Mouse (Mus musculus): ENCODE results near the gene Opcml. TPM values are rescaled to one million over a fixed set of nuclear protein-coding genes. Genes with fewer than 3 reads are reported as not detected.

Opcml gene
- polyA plus RNA-seq, 1 experiment from 2014 or later = 4.9 TPM

DNA sequence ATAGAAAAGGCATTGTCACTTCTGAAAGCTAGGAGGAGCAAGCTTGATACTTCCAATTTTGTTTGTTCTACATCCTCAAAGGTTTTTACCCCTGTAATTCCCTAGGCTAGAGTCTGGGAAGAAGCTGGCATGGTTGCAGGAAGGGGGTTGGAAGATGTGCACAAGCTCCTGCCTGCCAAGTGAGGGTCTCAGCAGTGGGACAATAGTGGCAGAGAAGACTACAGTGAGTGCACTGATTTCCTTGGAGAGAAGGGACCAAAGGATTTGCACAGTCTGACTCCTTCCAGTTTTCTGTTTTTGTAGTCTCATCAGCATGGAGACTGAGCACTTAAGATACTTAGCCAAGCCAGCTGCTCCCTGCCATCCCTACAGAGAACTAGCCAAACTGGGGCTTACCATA, 177.7 kb downstream of the Opcml start:
- no peak for ATAC-seq (ENCODE audit: low FRiP score, low read depth)
- H3K4me3 ChIP-seq = no peak overlapping the region
- H3K9ac ChIP-seq = no peak overlapping the region
- H3K27me3 ChIP-seq = no peaks in the 10 kb centered on the region
- H3K27ac ChIP-seq = no peak overlapping the region
- no peak overlapping the region for H3K4me2 ChIP-seq (replicated peaks)
- no peaks in the 10 kb centered on the region for H3K36me3 ChIP-seq
- no peaks in the 10 kb centered on the region for H3K4me1 ChIP-seq
- no peaks in the 10 kb centered on the region for H3K9me3 ChIP-seq

DNA sequence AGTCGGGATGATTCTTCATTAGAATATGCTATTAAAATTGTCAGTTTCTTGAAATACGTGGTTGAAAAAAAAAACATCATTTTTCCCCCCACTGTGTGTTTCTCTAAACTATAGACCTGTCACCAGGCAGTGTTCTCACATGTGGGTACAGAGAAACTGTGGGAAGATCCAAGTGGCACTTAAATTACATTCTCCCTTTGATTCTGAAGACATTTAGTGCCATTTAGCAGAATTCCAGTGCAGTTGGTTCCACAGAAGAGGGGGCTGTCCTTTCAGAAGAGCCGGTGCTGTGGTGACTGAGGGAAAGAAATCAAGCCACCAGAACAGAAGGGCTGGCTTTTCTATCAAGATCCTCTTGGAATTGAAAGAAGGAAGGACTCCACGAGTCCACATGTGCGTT, 181.7 kb downstream of the Opcml start:
- no peak for ATAC-seq (ENCODE audit: low FRiP score, low read depth)
- Histone ChIP-seq H3K9me3 (0 out of 2 replicates have a peak, but pooled peaks cover 5% of the 10 kb centered on the region), H3K36me3 (no peaks in the 10 kb centered on the region), H3K4me3 (no peak overlapping the region), H3K27ac (no peak overlapping the region), H3K4me2 (replicated peaks) (no peak overlapping the region), H3K4me1 (no peaks in the 10 kb centered on the region), H3K9ac (no peak overlapping the region), H3K27me3 (no peaks in the 10 kb centered on the region)
- 63% methylated on average over 5 of the region's 5 CpGs for WGBS

DNA sequence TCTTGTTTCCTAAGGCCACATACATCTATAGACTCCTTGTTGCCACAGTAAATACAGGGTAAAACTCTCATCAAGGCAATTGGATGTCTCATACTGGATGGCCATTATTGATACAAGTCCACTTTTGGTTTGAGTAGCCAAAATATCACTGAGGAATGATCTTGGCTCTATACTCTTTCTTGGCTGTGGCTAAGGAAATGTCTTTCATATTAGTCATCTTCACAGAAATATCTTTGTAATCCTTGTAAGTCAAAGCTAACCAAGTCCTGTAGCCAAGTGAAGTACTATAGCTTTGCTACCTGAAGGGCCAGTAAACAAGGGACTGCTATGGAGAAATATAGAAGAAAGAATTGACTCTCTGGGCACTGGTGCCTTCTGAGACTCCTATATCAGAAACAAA, 192.0 kb downstream of the Opcml start:
- Histone ChIP-seq H3K9ac (no peak overlapping the region), H3K27ac (no peak overlapping the region), H3K36me3 (no peaks in the 10 kb centered on the region), H3K4me2 (replicated peaks) (no peak overlapping the region), H3K9me3 (0 out of 2 replicates have a peak, but pooled peaks cover 3% of the 10 kb centered on the region), H3K4me3 (no peak overlapping the region), H3K4me1 (no peaks in the 10 kb centered on the region), H3K27me3 (no peaks in the 10 kb centered on the region)
- no peak for ATAC-seq (ENCODE audit: low FRiP score, low read depth)

DNA sequence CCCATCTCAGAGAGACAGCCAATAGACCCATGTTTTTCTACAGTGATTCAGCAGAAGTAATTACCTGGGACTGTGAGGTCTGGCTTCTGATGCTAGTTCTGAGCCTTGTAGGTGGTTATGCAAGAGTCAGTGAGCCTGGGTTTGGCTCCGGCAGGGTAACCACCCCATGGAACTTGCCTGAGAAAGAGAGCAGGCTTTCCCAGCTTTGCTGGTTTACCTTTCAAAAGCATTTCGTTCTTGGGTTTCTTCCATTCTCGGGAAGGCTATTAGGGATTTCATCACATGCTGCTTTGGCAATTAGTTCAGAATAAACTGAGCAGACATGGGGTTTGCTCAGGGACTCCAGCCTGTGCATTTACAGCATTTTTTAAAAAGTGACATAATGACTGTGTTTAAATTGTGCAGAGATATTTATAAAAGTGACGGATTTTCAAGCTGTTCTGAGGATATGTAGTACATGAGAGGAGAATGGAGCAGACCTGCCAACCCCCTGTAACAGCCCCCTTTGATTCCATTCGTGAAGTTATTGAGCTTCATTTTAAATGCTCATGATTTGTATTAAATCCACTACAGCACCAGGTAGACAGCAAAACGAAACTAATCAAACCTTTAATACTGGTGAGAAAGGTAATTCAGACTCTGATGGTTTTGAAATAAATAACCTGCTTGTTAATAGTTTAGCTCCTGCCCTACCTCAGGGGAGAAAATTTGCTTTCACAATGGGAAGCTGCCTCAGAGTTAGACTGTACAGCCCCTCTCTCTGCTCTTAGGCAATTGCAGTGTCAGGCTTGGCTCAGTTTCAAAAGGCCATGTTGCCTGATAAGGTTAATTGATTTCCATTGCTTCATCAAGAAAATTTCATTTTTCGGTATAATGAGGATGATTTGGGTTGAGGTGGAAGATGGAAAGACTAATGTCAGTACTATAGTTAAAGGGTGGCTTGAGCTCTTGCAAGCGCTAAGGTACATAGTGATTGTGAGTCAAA, 196.3 kb downstream of the Opcml start:
- Histone ChIP-seq H3K36me3 (no peaks in the 10 kb centered on the region), H3K9ac (no peak overlapping the region), H3K4me3 (no peak overlapping the region), H3K4me1 (no peaks in the 10 kb centered on the region), H3K4me2 (replicated peaks) (no peak overlapping the region), H3K27ac (no peak overlapping the region), H3K9me3 (no peaks in the 10 kb centered on the region), H3K27me3 (no peaks in the 10 kb centered on the region)
- WGBS = 72% methylated on average over 8 of the region's 8 CpGs
- no peak for ATAC-seq (ENCODE audit: low FRiP score, low read depth)

DNA sequence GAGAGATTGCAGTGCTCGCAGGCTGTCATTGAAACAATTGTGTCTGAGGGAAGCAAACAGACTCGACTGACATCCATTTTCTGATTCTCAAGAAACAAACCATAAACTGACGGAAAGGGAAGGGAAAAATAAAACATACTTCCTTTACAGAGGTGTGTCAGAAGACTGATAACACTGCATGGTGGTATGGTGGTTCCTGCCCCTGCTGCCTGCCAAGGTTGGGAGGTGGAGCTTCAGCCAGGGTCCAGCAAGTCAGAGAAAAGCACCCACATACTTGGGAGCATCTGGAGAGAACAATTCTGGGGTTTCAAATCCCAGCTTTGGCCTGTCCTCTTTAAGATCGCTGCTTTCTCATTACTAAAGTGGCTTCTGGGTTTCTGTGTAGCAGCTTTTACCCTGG, 201.0 kb downstream of the Opcml start:
- Histone ChIP-seq H3K36me3 (no peaks in the 10 kb centered on the region), H3K4me3 (no peak overlapping the region), H3K9ac (no peak overlapping the region), H3K27me3 (no peaks in the 10 kb centered on the region), H3K4me2 (replicated peaks) (no peak overlapping the region), H3K9me3 (no peaks in the 10 kb centered on the region), H3K27ac (no peak overlapping the region), H3K4me1 (no peaks in the 10 kb centered on the region)
- 79% methylated on average over 4 of the region's 4 CpGs for WGBS
- no peak for ATAC-seq (ENCODE audit: low FRiP score, low read depth)

DNA sequence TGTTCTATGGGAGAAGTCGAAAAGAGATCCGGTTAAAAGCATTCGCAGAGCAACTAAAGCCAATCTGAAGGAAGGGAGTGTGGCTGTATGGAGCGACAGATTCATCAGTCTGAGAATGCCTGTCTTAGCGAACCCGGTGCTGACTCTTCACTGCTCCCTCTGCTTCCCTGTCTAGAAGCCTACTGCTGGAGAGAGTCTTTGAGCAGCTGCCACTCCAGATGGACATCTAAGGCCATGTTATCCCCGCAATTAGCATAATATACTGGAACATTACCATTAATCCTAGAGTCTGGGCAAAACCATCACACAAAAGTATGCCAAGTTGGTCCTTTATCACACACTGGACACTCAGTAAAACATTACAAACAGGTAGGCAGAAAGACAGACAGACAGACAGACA, 206.0 kb downstream of the Opcml start:
- 87% methylated on average over 7 of the region's 7 CpGs for WGBS
- no peak overlapping the region for H3K9ac ChIP-seq
- no peak overlapping the region for H3K4me2 ChIP-seq (replicated peaks)
- no peak overlapping the region for H3K4me3 ChIP-seq
- ATAC-seq (ENCODE audit: low FRiP score, low read depth) = no peak
- no peaks in the 10 kb centered on the region for H3K27me3 ChIP-seq
- no peaks in the 10 kb centered on the region for H3K36me3 ChIP-seq
- H3K9me3 ChIP-seq = no peaks in the 10 kb centered on the region
- no peaks in the 10 kb centered on the region for H3K4me1 ChIP-seq
- H3K27ac ChIP-seq = no peak overlapping the region

DNA sequence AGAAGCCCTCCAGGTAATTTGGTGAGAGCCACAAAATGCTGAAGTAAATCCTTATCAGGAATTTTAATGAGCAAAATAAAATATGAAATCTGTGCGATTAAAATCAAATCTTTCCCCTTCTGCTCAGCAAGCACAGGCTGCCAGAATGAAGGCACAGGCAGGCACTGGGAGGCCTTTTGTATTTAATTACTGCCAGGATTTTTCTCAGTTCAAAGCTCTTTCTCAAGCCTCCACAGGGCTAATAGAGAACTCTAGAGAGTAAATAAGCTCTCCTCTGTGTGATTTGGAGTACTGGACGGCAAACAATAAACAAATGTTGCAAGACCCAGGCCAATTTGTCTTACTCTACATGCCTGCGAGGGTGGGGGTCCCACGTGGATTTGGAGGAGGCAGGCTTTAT, 208.2 kb downstream of the Opcml start:
- Histone ChIP-seq H3K27me3 (no peaks in the 10 kb centered on the region), H3K9ac (no peak overlapping the region), H3K4me1 (no peaks in the 10 kb centered on the region), H3K4me3 (no peak overlapping the region), H3K27ac (no peak overlapping the region), H3K36me3 (no peaks in the 10 kb centered on the region), H3K9me3 (no peaks in the 10 kb centered on the region), H3K4me2 (replicated peaks) (no peak overlapping the region)
- no peak for ATAC-seq (ENCODE audit: low FRiP score, low read depth)
- WGBS = 30% methylated on average over 4 of the region's 4 CpGs

DNA sequence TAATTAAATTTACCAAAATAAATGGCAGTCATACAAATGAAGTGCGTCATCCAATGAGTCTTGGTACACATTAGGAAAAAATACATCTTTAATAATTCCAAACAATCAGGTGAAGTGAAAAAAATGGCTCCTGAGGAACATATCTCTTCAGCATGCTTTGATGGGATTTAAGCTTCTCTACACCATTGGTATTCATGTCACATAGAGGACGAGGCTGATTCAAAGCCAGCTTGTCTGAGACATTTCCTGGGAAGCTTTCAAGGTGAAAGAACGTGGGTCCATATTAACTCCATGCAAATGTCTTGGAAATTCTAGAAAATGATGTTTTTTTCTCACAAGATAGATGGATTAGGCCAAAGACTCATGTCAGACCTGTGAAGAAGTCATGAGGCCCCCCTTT, 212.6 kb downstream of the Opcml start:
- Histone ChIP-seq H3K4me1 (no peaks in the 10 kb centered on the region), H3K4me2 (replicated peaks) (no peak overlapping the region), H3K27me3 (no peaks in the 10 kb centered on the region), H3K9ac (no peak overlapping the region), H3K4me3 (no peak overlapping the region), H3K36me3 (no peaks in the 10 kb centered on the region), H3K27ac (no peak overlapping the region), H3K9me3 (no peaks in the 10 kb centered on the region; the same call in 1 of the 2 replicates)
- ATAC-seq (ENCODE audit: low FRiP score, low read depth) = no peak
- WGBS = 78% methylated on average over 3 of the region's 3 CpGs

DNA sequence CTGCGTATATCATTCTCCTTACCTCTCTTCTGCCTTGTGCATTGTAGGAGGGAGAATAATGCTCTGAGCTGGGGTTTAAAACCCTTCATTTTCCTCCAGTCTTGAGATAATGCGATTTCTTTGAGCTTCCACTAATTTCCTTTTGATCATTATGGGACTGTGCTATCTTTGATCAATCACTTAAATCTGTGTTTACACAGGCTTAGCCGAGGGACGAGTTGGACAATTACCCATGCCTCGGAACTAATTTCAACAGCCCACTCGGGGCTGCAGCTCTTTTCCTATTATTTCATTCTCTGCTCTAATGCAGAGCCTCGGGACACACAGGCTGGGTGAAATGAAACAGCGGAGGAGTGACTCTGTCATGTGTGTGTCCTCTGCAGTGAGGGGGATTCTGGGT, 220.9 kb downstream of the Opcml start:
- 53% methylated on average over 8 of the region's 8 CpGs for WGBS
- 0 out of 2 replicates have a peak, but pooled peaks cover 2% of the 10 kb centered on the region for H3K4me1 ChIP-seq
- peaks cover 3% of the 10 kb centered on the region; the same call in 1 of the 2 replicates for H3K27me3 ChIP-seq
- H3K9me3 ChIP-seq = no peaks in the 10 kb centered on the region
- H3K4me3 ChIP-seq = no peak overlapping the region
- no peak for ATAC-seq (ENCODE audit: low FRiP score, low read depth)
- H3K27ac ChIP-seq = no peak overlapping the region
- H3K36me3 ChIP-seq = no peaks in the 10 kb centered on the region
- H3K9ac ChIP-seq = no peak overlapping the region
- no peak overlapping the region for H3K4me2 ChIP-seq (replicated peaks)

DNA sequence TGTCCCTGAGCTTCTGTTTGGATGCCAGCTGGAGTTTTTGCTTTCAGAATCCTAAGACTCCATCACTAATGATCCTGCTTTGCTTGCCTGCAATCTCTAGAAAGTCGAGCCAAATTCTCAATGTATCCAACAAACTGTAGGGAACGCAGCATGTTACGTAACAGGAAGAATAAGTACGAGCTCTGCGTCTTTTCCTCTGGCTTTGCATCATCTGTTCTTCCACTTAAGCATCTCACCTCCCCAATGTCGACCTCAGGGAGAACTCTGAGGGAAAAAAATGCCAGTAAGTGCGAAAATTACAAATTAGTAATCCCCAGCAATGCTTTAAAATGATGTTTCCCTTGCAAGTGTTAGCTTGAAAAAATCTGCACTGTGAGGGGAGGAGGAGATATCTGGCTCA, 222.1 kb downstream of the Opcml start:
- no peaks in the 10 kb centered on the region for H3K9me3 ChIP-seq
- no peak overlapping the region for H3K4me2 ChIP-seq (replicated peaks)
- H3K9ac ChIP-seq = no peak overlapping the region
- no peak overlapping the region for H3K4me3 ChIP-seq
- H3K27me3 ChIP-seq = peaks cover 3% of the 10 kb centered on the region; the same call in 1 of the 2 replicates
- H3K4me1 ChIP-seq = 0 out of 2 replicates have a peak, but pooled peaks cover 2% of the 10 kb centered on the region
- H3K27ac ChIP-seq = no peak overlapping the region
- H3K36me3 ChIP-seq = no peaks in the 10 kb centered on the region
- WGBS = 71% methylated on average over 7 of the region's 7 CpGs
- no peak for ATAC-seq (ENCODE audit: low FRiP score, low read depth)

DNA sequence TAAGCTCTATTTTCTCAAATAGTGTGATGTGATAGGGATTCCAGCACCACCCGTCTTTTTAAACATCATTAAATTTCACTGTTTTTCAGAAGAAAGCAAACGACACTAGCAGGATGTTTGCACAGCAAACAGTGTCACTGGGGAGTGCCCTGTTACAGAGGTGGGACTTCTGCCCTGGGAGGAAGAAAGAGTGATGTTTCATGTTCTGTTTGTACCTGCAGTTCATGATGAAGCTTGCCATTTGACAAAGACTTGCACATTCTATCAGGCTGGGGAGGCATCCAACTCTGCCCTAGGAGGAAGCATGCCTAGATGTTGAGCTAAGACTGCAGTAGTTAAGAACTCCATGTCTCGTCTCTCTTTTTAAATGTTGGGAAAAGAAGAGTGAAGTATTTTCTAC, 222.6 kb downstream of the Opcml start:
- no peaks in the 10 kb centered on the region for H3K9me3 ChIP-seq
- H3K4me3 ChIP-seq = no peak overlapping the region
- no peak overlapping the region for H3K4me2 ChIP-seq (replicated peaks)
- peaks cover 3% of the 10 kb centered on the region; the same call in 1 of the 2 replicates for H3K27me3 ChIP-seq
- ATAC-seq (ENCODE audit: low FRiP score, low read depth) = no peak
- H3K27ac ChIP-seq = no peak overlapping the region
- H3K4me1 ChIP-seq = 0 out of 2 replicates have a peak, but pooled peaks cover 2% of the 10 kb centered on the region
- H3K9ac ChIP-seq = no peak overlapping the region
- WGBS = 52% methylated on average over 3 of the region's 3 CpGs
- H3K36me3 ChIP-seq = no peaks in the 10 kb centered on the region

DNA sequence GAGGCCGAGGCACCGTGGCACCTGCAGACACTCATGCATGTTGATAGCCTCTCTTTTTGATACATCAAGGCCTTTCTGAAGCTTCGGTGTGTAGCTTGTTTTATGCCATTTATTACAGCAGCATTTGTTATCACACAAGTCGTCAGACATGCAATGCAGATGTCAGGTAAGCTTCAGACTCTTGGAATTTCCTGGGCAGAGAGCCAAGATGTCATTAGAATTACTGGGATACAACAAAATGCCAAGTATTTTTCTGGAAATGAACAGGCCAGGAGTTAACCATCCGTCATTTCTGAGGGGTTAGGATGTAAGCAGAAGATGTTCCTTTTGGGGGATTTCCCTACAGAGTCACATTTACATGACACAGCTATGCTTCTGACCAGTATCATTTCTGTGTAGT, 237.6 kb downstream of the Opcml start:
- no peaks in the 10 kb centered on the region for H3K9me3 ChIP-seq
- H3K36me3 ChIP-seq = no peaks in the 10 kb centered on the region
- no peak overlapping the region for H3K27ac ChIP-seq
- no peak for ATAC-seq (ENCODE audit: low FRiP score, low read depth)
- 47% methylated on average over 5 of the region's 5 CpGs for WGBS
- no peaks in the 10 kb centered on the region for H3K27me3 ChIP-seq
- 0 out of 2 replicates have a peak, but pooled peaks cover 8% of the 10 kb centered on the region for H3K4me1 ChIP-seq
- H3K4me2 ChIP-seq (replicated peaks) = no peak overlapping the region
- H3K4me3 ChIP-seq = no peak overlapping the region
- H3K9ac ChIP-seq = no peak overlapping the region

Data from limb, embryonic 13.5 days (tissue).